Mouse (Mus musculus) intestine, embryonic 14.5 days (tissue): ENCODE results near the gene Cyp2w1. TPM values are rescaled to one million over a fixed set of nuclear protein-coding genes. Genes with fewer than 3 reads are reported as not detected.
A peak's percentile ranks its signal among the peaks of the same experiment; 100 is the strongest.

ENCODE experiments used
- ATAC-seq: fragments of 200-750 bp; cut with Nextera tagmentation; replicated peaks from 2 replicates; pipeline ENCODE4 v1.8.0; 2017; ENCODE audit warnings: low read depth, moderate number of reproducible peaks, moderate TSS enrichment, moderate library complexity; ENCODE audit not compliant: low FRiP score, low TSS enrichment
- DNase-seq: peaks from one replicate; pipeline ENCODE4 v3.0.0-alpha.2; 2018; ENCODE audit warnings: low spot score
- H3K27ac ChIP-seq: fragments of 300-500 bp; sonication (generic); 2 replicates; pipeline ENCODE4 v1.5.1; 2014; ENCODE audit warnings: low read depth, mild to moderate bottlenecking, control low read depth
- H3K27me3 ChIP-seq: fragments of 300-500 bp; sonication (generic); replicated peaks from 2 replicates; pipeline ENCODE4 v1.6.1; 2014; ENCODE audit warnings: low read length, control low read depth; ENCODE audit not compliant: control insufficient read depth, insufficient read depth
- H3K36me3 ChIP-seq: fragments of 300-500 bp; sonication (generic); 2 replicates; pipeline ENCODE4 v1.6.1; 2014; ENCODE audit warnings: low read length, control low read depth; ENCODE audit not compliant: control insufficient read depth, insufficient read depth
- H3K4me1 ChIP-seq: fragments of 300-500 bp; sonication (generic); replicated peaks from 2 replicates; pipeline ENCODE4 v1.6.1; 2014; ENCODE audit warnings: low read length, control low read depth, mixed read lengths; ENCODE audit not compliant: control insufficient read depth, insufficient read depth
- H3K4me2 ChIP-seq: fragments of 300-500 bp; sonication (generic); 2 replicates; pipeline ENCODE4 v1.6.1; 2014; ENCODE audit warnings: low read length
- H3K4me3 ChIP-seq: fragments of 300-500 bp; sonication (generic); 2 replicates; pipeline ENCODE4 v1.5.1; 2014; ENCODE audit warnings: low read depth, low read length, control low read depth, mixed read lengths
- H3K9ac ChIP-seq: fragments of 300-500 bp; sonication (generic); 2 replicates; pipeline ENCODE4 v1.6.1; 2014; ENCODE audit warnings: mild to moderate bottlenecking, low read length
- H3K9me3 ChIP-seq: fragments of 300-500 bp; sonication (generic); 2 replicates; pipeline ENCODE4 v1.6.1; 2016; ENCODE audit warnings: low read length, control low read depth; ENCODE audit not compliant: control insufficient read depth
- WGBS: fragments of 180-500 bp; shearing (Covaris S2); extraction: QIAGEN DNeasy Blood & Tissue Kit; methylation state at CpG from one replicate; pipeline ENCODE4 v1.1.7; 2014; 5-methylcytosine and 5-hydroxymethylcytosine counted together
- polyA plus RNA-seq: library from polyadenylated mRNA; unstranded; fragments of >200 nt; fragmentation: Nextera tagmentation; extraction: Ambion mirVana; gene quantifications from 2 replicates; pipeline ENCODE4 v1.2.1, GENCODE M21; 2014

Gene Cyp2w1
- polyA plus RNA-seq, 1 experiment from 2014 or later, result 9.1 TPM

DNA sequence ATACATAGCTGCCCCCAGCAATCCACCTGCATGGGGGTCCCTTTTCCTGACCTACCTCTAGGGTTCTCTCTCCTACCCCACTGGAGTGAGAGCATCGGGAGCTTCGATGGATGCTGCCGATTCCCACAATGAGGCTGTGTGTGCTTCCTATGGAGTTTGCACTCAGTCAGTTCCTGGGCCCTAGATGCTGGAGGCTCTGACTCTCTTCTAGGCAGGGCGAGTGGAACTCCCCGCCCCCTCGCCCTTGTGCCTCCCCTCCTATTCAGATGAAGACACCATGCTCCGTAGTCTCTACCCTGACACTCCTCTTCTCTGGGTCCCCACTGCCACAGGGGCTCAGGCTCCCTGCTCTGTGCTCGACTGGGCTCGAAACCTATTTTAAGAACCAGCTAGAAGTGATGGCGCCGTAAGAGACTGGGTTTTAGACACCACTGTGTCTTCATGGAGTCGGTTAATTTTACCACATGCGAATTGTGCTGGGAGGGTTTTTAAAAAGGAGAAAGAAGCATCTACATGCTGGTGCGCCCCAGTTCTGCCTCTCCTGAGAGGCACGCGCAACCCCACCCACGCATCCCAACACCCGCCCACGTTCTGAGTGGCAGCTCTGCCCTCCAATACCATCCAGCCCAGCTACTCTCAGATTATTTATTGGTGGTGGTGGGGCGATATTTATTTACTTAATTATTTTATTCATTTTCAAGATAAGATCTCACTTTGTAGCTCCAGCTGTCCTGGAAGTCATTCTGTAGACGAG, 34.5 kb upstream of the Cyp2w1 start:
- H3K9me3 ChIP-seq, result no peaks in the 10 kb centered on the region
- H3K4me2 ChIP-seq, result no peak overlapping the region
- 0 out of 2 replicates have a peak, but pooled peaks have one; percentile 17 for ATAC-seq
- H3K27me3 ChIP-seq, result no peaks in the 10 kb centered on the region
- WGBS, result 66% methylated on average over 21 of the region's 21 CpGs
- DNase-seq, result no peak
- no peaks in the 10 kb centered on the region for H3K4me1 ChIP-seq
- no peak overlapping the region for H3K4me3 ChIP-seq
- H3K36me3 ChIP-seq, result no peaks in the 10 kb centered on the region
- peak overlapping the region; percentile 1; the same call in 1 of the 2 replicates for H3K27ac ChIP-seq
- no peak overlapping the region for H3K9ac ChIP-seq

DNA sequence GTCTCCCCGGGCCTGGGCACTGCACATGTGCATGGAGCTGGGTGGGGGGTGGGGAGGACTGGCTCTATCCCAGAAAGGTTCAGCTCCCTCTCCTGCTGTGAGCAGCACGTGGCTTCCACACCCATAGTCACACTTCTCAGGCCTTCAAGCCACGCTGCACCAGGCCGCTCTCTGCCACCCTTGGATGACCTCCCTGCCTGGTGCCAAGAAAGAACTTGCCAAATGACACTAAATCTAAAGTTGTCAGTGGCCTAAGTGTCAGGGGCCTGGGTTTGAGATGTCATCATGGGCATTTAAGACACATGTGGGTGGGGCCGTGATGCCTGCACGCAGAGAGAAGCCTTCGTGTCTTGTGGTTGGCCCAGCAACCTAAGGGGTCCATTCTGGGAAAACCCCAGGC, 32.0 kb upstream of the Cyp2w1 start:
- WGBS, result 82% methylated on average over 7 of the region's 7 CpGs
- Histone ChIP-seq H3K9me3 (no peaks in the 10 kb centered on the region), H3K4me3 (no peak overlapping the region), H3K4me2 (no peak overlapping the region), H3K27ac (no peak overlapping the region), H3K4me1 (0 out of 2 replicates have a peak, but pooled peaks cover 7% of the 10 kb centered on the region), H3K36me3 (no peaks in the 10 kb centered on the region), H3K27me3 (peaks cover 15% of the 10 kb centered on the region), H3K9ac (no peak overlapping the region)
- DNase-seq (no peak), ATAC-seq (no peak)

DNA sequence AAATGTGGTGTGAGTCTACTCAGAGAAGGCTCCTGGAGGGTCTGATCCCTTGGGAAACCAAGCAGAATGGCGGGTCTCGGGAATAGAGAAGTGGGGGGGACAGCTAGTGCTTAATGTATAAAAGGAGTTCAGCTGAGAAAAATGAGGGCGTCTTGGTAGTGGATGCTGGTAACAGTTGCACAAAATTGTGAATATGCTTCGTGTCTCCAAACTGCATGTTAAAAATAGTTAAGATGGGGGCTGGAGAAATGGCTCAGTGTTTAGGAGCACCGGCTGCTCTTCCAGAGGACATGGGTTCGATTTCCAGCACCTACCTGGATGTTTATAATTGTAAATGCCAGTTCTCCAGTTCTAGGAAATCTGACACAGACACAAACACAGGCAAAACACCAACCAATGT, 31.1 kb upstream of the Cyp2w1 start:
- H3K36me3 ChIP-seq, result no peaks in the 10 kb centered on the region
- ATAC-seq (no peak), DNase-seq (no peak)
- WGBS, result 81% methylated on average over 6 of the region's 6 CpGs
- no peaks in the 10 kb centered on the region for H3K9me3 ChIP-seq
- H3K27me3 ChIP-seq, result peaks cover 24% of the 10 kb centered on the region
- 0 out of 2 replicates have a peak, but pooled peaks cover 10% of the 10 kb centered on the region for H3K4me1 ChIP-seq
- H3K4me2 ChIP-seq, result no peak overlapping the region
- no peak overlapping the region for H3K4me3 ChIP-seq
- H3K9ac ChIP-seq, result no peak overlapping the region
- no peak overlapping the region for H3K27ac ChIP-seq

DNA sequence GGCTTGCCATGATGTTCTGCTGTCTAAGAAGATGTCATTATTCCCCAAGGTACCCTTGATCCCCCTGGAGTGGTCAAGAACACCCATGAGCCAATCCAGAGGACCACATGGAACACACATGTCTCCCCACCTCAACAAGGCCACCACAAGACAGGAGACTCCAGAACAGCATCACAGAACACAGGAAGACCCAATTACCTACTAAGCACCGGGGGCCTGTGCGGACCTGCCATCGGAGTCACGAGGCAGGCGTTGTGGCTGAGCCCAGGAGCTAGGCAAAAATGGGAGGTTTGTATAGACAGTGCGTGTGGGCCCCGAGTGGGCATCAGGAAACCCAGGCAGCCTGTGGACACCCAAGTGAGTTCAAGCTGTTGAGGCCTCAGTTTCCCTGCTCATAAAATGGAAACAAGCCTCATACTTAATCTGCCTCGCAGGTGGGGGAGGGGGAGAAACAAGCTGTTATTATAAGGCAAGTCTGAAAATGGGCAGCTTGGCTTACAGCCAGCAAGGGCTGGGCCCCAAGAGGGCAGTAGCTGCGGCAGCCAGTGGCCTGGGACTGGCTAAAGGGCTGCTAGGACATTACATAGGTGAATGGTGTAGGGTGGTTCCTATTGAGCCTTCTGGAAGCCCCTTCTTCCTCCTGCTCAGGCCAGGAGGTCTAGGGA, 29.0 kb upstream of the Cyp2w1 start:
- Histone ChIP-seq H3K4me1 (0 out of 2 replicates have a peak, but pooled peaks cover 10% of the 10 kb centered on the region), H3K4me2 (no peak overlapping the region), H3K9me3 (no peaks in the 10 kb centered on the region), H3K27me3 (peaks cover 30% of the 10 kb centered on the region), H3K9ac (no peak overlapping the region), H3K36me3 (no peaks in the 10 kb centered on the region), H3K4me3 (no peak overlapping the region), H3K27ac (no peak overlapping the region)
- DNase-seq, result no peak
- WGBS, result 79% methylated on average over 9 of the region's 9 CpGs
- ATAC-seq, result no peak

DNA sequence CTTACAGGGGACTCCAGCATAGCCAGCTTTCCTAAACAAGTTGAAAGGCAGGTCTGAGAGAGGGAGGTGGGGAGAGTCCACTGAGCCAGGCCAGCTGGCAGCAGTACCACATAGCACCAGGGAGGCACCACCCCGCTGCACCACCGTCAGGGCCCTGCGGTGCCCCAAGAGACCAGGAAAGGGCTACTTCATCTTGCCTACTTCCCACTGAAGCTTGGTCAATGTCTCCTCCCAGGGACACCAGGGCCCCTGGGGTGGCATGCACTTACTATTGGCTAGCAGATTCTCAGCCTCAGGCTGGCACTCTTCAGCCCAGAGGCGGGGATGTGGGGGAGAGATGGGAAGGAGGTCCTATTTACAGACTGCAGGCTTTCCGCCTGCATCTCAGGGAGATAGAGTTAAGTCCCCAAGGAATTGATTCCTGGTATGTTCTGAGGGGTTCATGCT, 28.3 kb upstream of the Cyp2w1 start:
- Histone ChIP-seq H3K4me2 (peak overlapping the region; percentile 87), H3K9me3 (no peaks in the 10 kb centered on the region), H3K27ac (no peak overlapping the region), H3K4me3 (no peak overlapping the region), H3K27me3 (peaks cover 30% of the 10 kb centered on the region), H3K36me3 (no peaks in the 10 kb centered on the region), H3K4me1 (0 out of 2 replicates have a peak, but pooled peaks cover 10% of the 10 kb centered on the region), H3K9ac (0 out of 2 replicates have a peak overlapping the region, but pooled peaks have one; percentile 60)
- WGBS, result 59% methylated on average over 5 of the region's 5 CpGs
- ATAC-seq (no peak), DNase-seq (no peak)

DNA sequence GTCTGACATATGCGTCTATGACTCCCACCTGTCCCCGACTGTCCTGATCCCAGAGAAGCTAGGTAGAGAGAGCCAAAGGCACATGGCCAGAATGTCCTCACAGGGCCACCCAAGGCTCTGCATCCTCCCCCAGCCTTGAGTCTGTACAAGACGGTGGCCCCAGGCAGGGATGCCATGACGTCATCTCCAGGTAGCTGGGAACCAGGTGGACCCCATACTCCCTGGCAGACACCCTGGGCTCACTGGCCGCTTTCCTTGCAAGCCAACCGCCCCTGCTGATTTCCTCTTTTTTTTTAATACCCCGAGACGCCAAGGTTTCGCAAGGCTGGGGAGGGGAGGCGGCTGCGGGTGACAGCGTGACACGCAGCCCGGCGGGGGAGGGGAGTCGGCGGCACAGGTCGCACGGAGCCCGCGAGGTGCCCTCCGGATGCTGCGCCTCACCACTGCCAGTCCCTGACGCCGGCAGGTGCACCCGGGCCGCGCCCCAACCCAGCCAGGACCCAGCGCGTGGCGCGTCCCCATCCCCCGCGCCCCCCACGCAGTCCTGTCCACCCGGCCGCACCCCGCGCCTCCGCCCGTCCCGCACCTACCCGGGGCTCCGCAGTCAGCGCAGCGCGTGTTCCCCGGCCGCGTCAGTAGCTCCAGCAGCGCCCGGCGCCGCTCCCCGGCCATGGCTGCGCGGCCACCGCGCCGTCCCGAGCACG, 27.6 kb upstream of the Cyp2w1 start:
- Histone ChIP-seq H3K9me3 (no peaks in the 10 kb centered on the region), H3K36me3 (no peaks in the 10 kb centered on the region), H3K27me3 (peaks cover 30% of the 10 kb centered on the region), H3K4me3 (peak overlapping the region; percentile 59), H3K4me2 (peak overlapping the region; percentile 87), H3K9ac (peak overlapping the region; percentile 60), H3K4me1 (0 out of 2 replicates have a peak, but pooled peaks cover 10% of the 10 kb centered on the region), H3K27ac (no peak overlapping the region)
- ATAC-seq (peak; percentile 62), DNase-seq (peak; percentile 70)
- 2% methylated on average over 61 of the region's 62 CpGs for WGBS

DNA sequence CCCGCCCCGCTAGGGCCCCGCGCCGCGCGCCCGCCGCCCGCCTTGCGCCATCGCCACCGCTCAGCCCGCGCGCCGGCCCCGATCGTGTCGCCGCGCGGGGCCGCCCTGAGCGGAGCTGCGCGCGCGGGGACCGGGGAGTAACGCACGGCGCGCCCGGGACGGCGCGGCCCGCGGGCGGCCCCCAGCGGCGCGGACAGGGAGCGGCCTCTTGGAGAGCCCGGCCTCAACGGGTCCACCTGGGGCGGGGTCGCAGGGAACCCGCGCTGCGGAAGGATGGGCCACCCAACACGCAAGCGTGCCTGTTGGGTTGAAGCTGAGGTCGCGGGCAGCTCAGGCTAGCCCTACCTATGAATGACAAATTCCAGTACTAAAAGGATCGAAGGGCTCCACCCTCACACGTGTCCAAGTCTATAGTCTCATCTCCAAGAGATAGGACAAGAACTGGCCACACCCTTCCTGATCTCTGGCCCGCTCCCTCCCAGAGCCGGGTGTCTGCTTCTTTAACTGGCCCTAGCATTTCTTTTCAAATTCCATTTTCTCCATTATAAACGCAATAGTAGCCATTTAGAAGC, 26.9 kb upstream of the Cyp2w1 start, which contains the start of gene Adap1:
Gene Adap1 (minus strand): TSS at position 228 of the 572 bp plus-strand sequence.
- Histone ChIP-seq H3K4me2 (peak within 1 kb of the TSS; percentile 87), H3K27ac (no peak within 1 kb of the TSS), H3K9me3 (no peaks in the 10 kb centered on the region), H3K27me3 (peaks cover 30% of the 10 kb centered on the region), H3K4me3 (peak within 1 kb of the TSS; percentile 59), H3K36me3 (no peaks in the 10 kb centered on the region), H3K4me1 (0 out of 2 replicates have a peak, but pooled peaks cover 10% of the 10 kb centered on the region), H3K9ac (peak within 1 kb of the TSS; percentile 60)
- 2% methylated on average over 56 of the region's 61 CpGs for WGBS
- ATAC-seq (peak; percentile 90), DNase-seq (peak; percentile 69)

DNA sequence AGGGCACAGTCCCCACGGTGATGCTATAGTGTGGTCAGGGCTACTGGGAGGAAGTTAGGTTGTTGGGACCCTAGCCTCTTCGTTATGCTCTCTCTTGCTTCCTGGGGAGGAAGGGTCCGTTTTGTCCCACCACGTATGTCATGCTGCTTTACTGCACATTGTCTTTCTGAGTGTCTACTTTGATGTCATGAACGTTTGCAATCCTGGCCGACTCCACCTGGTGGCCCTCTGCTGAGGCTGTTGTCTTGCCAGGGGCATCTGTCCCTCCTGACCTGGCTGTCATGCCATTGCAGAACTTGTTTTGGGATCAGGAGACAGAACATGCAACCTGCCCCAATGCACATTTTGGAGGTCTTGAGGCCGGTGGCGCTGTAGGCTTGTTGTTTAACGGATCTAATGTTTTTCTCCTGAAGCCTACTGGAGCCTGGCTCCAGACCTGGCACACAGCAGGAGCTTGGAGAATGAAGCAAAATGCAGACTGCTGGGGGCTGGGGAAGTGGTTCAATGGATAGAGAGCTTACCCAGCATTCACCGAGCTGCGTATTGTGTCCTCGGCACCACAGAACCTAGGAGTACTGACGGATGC, 26.2 kb upstream of the Cyp2w1 start:
- DNase-seq, result no peak
- Histone ChIP-seq H3K27me3 (peaks cover 30% of the 10 kb centered on the region), H3K4me1 (0 out of 2 replicates have a peak, but pooled peaks cover 10% of the 10 kb centered on the region), H3K9ac (no peak overlapping the region), H3K9me3 (no peaks in the 10 kb centered on the region), H3K27ac (no peak overlapping the region), H3K4me2 (no peak overlapping the region), H3K36me3 (no peaks in the 10 kb centered on the region), H3K4me3 (no peak overlapping the region)
- ATAC-seq, result no peak
- 67% methylated on average over 13 of the region's 13 CpGs for WGBS
